Mouse (Mus musculus) E14TG2a.4 (cell line): ENCODE measurements around the gene Zfp524.
A peak's percentile ranks its signal among the peaks of the same experiment; 100 is the strongest.

Source experiments
- H3K27me3 ChIP-seq: 2 replicates; pipeline ENCODE4 v1.6.1; 2014; ENCODE audit warnings: low read length, control low read depth; ENCODE audit not compliant: insufficient read depth
- H3K36me3 ChIP-seq: 2 replicates; pipeline ENCODE4 v1.6.1; 2014; ENCODE audit warnings: low read length, control low read depth; ENCODE audit not compliant: insufficient read depth
- H3K4me1 ChIP-seq: replicated peaks from 2 replicates; pipeline ENCODE4 v1.6.1; 2014; ENCODE audit warnings: low read depth, low read length, control low read depth
- H3K4me3 ChIP-seq: replicated peaks from 2 replicates; pipeline ENCODE4 v1.5.1; 2014; ENCODE audit warnings: mild to moderate bottlenecking, low read length
- H3K9me3 ChIP-seq: 2 replicates; pipeline ENCODE4 v1.6.1; 2014; ENCODE audit warnings: low read length, control low read depth
- CTCF ChIP-seq: conservative IDR thresholded peaks from 2 replicates; pipeline ENCODE4 v1.5.1; 2014; ENCODE audit warnings: low read length
- NANOG ChIP-seq: IDR thresholded peaks from 2 replicates; pipeline ENCODE4 v1.6.1; 2014; ENCODE audit warnings: borderline replicate concordance, low read length, mixed read lengths
- POU5F1 ChIP-seq: IDR thresholded peaks from 2 replicates; pipeline ENCODE4 v1.6.1; 2014; ENCODE audit warnings: low read length, borderline replicate concordance

Gene Zfp524

GRCm38 (mm10) chr7:5051193-5052192, 37.3 kb downstream of the Zfp524 start, which contains the start of gene Zfp580:
Zfp580 (plus strand) TSS chr7:5051538.
- TF ChIP-seq POU5F1 = no peak
- no peak for TF ChIP-seq NANOG
- TF ChIP-seq CTCF = no peak
- Histone ChIP-seq H3K4me3 (peak within 1 kb of the TSS; percentile 90), H3K27me3 (peaks cover 56% of the 10 kb centered on the region), H3K4me1 (peaks cover 53% of the 10 kb centered on the region), H3K36me3 (no peaks in the 10 kb centered on the region), H3K9me3 (no peaks in the 10 kb centered on the region)

DNA sequence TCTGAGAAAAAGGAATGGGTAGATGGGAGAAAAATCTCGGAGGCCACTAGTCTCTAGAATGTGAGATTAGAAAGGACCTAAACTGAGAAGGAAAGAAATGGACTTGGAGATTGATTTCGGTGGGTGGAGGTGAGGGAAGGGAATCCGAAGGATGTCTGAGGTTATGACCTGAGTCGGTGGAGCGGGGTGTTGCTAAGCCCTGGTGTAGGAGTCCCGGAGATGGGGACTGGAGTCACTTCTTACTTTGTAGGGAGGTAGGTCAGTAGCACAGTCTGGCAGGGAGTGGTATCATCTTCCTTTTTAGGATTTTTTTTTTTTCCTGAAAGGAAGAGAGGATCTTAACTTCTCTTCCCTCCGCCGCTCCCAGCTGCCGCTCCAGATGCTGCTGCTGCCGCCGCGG, 38.2 kb downstream of the Zfp524 start:
- Histone ChIP-seq H3K27me3 (peaks cover 65% of the 10 kb centered on the region), H3K9me3 (no peaks in the 10 kb centered on the region), H3K4me1 (peaks cover 54% of the 10 kb centered on the region), H3K4me3 (peak overlapping the region; percentile 90), H3K36me3 (no peaks in the 10 kb centered on the region)
- no peak for TF ChIP-seq CTCF
- TF ChIP-seq POU5F1 = no peak
- no peak for TF ChIP-seq NANOG

DNA sequence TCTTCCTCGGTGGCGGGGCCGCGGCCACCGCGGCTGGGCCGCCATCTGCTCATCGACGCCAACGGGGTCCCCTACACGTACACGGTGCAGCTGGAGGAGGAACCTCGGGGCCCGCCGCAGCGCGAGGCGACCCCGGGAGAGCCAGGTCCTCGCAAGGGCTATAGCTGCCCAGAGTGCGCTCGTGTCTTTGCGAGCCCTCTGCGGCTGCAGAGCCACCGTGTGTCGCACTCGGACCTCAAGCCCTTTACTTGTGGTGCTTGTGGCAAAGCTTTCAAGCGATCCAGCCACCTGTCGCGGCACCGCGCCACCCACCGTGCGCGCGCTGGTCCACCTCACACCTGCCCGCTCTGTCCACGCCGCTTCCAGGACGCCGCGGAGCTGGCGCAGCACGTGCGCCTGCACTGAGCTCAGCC, 38.7 kb downstream of the Zfp524 start:
- peaks cover 59% of the 10 kb centered on the region for H3K4me1 ChIP-seq
- H3K27me3 ChIP-seq = peaks cover 70% of the 10 kb centered on the region
- TF ChIP-seq POU5F1 = no peak
- TF ChIP-seq CTCF = no peak
- TF ChIP-seq NANOG = no peak
- no peaks in the 10 kb centered on the region for H3K9me3 ChIP-seq
- H3K4me3 ChIP-seq = peak overlapping the region; percentile 90
- no peaks in the 10 kb centered on the region for H3K36me3 ChIP-seq

DNA sequence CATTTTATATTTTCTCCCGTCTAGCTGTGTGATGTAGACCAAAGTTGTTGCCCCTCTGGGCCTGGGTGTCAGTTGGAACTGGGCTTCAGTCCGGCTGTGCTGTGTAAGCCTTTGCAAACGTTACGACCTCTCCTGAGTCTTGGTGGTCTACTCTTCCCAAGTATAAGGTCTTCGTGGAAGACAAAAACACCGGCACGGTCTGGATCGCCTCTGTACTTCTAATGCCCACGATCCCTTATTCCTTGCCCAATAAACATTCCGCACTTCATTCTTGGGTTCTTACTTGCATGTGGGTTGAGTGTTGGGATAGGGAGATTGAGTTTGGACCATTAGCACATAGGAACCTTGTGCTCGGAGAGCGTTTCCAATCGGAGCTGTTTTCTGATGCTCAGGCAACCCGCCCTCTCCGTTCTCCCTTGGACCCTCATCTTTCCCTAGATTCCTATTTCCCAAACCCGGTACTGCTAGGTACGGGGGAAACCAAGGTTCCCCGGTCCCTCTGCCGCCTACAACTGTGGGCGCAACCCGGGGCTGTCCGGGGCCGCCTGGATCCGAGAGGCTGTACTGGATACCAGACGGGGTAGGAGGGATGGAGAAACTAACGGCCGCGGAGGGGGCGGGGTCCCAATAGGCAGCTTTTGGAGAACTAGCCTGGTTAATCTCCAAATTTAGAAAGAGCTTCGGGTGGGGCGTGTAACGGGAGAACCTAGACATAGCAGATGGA, 39.4 kb downstream of the Zfp524 start:
- Histone ChIP-seq H3K9me3 (no peaks in the 10 kb centered on the region), H3K4me3 (peak overlapping the region; percentile 90), H3K27me3 (peaks cover 77% of the 10 kb centered on the region), H3K4me1 (peaks cover 63% of the 10 kb centered on the region), H3K36me3 (peaks cover under 1% of the 10 kb centered on the region; the same call in 1 of the 2 replicates)
- TF ChIP-seq CTCF (no peak), NANOG (no peak), POU5F1 (no peak)

DNA sequence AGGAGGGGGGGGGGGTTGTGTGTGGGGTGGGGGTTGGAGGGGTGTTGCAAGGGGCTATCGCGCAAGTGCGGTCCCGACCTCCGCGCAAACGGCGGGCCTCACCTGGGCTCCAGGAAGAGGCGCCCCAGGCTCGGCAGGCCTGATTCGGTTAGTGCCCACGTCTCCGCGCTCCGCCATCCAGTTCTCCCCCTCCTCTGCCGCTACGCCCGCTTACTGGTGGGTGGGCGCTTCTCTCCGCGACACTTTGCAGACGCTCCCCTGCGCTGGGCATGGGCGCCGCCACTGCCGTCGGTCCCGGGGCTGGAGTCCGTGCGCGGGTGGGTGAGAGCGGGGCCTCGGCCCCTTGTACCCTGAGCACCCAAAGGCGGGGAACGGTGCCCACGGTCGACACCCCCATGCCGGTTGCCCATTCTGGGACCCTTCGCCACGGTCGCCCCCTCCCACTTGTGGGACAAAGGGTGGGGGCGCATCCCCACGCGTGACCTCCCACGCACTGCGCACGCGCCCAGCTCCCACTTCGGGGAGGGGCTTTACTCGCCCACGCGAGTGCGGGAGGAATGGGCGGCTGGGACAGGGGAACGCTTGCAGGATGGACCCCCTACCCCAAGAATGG, 42.5 kb downstream of the Zfp524 start:
- peaks cover 14% of the 10 kb centered on the region; the same call in 1 of the 2 replicates for H3K36me3 ChIP-seq
- peak overlapping the region; percentile 84 for H3K4me3 ChIP-seq
- no peaks in the 10 kb centered on the region for H3K9me3 ChIP-seq
- no peak for TF ChIP-seq POU5F1
- no peak for TF ChIP-seq CTCF
- no peak for TF ChIP-seq NANOG
- H3K27me3 ChIP-seq = peaks cover 73% of the 10 kb centered on the region
- H3K4me1 ChIP-seq = peaks cover 70% of the 10 kb centered on the region

- Histone ChIP-seq H3K9me3 (no peaks in the 10 kb centered on the region), H3K4me3 (peak overlapping the region; percentile 84), H3K36me3 (peaks cover 14% of the 10 kb centered on the region; the same call in 1 of the 2 replicates), H3K4me1 (peaks cover 64% of the 10 kb centered on the region), H3K27me3 (peaks cover 66% of the 10 kb centered on the region)
- TF ChIP-seq CTCF = no peak
- no peak for TF ChIP-seq POU5F1
Observed at GRCm38 (mm10) chr7:5057381-5057780, 43.2 kb downstream of the Zfp524 start.

GRCm38 (mm10) chr7:5057804-5058203, 43.6 kb downstream of the Zfp524 start:
- Histone ChIP-seq H3K4me1 (peaks cover 60% of the 10 kb centered on the region), H3K4me3 (peak overlapping the region; percentile 84), H3K36me3 (peaks cover 14% of the 10 kb centered on the region; the same call in 1 of the 2 replicates), H3K9me3 (no peaks in the 10 kb centered on the region), H3K27me3 (peaks cover 62% of the 10 kb centered on the region)
- TF ChIP-seq CTCF (peak; percentile 18; the same call in 1 of the 2 replicates), POU5F1 (no peak)

DNA sequence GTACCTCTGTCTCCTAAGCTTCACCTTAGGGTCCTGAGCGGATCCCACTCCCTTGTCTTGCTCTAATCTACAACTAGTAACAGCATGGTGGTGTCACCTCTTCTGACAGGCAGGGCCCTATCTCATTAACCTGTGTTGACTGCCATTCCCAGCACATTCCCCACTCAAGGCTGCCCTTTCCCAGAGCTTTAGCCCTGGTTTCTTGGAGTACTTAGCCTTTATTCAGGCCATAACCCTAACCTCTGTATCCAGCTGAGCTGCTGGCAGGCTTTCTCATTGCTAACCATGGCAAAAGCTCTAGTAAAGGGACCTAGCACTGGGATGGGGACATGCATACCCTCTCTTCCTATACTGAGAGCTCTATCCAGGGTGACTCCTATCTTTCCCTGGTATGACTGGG, 44.4 kb downstream of the Zfp524 start:
- Histone ChIP-seq H3K27me3 (peaks cover 54% of the 10 kb centered on the region), H3K4me1 (peaks cover 55% of the 10 kb centered on the region), H3K36me3 (peaks cover 14% of the 10 kb centered on the region; the same call in 1 of the 2 replicates), H3K9me3 (no peaks in the 10 kb centered on the region), H3K4me3 (no peak overlapping the region)
- TF ChIP-seq CTCF = no peak
